Mouse (Mus musculus) heart, postnatal 36 days (tissue): ENCODE measurements around the gene Defb46. TPM values are rescaled to one million over a fixed set of nuclear protein-coding genes. Genes with fewer than 3 reads are reported as not detected.

Experiments used
- DNase-seq, 2 experiments: peaks; one replicate each; pipeline ENCODE4 v3.0.0; 2021 to 2022
- intact Hi-C: fragments of 180-260 bp; cut with DNase I; formaldehyde crosslinking; loops from one replicate; pipeline ENCODE4 v1.15.1; 2025
- total RNA-seq, 2 experiments: library from RNA; stranded (reverse); gene quantifications; 2 replicates each; pipeline ENCODE4 v1.2.3; 2021

The Defb46 gene
- not detected for total RNA-seq

DNA sequence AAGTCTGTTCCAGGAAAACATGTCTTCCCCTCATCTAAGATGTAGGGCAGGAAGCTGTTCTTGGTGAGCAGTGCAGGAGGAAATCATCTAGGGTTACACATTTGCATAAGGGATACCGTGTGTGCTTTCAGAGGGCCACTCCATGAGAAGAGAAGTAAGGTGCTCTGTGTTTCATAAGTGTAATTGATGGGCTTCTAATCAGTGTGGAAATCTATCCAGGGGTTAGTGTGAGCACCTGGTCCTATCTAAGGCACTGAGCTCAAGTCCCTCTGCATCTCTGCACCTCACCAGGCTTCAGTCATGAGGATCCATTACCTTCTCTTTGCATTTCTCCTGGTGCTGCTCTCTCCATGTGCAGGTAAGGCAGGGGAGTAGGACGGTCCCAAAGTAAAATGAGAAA lies at the start of gene Defb46:
Gene Defb46 (plus strand): TSS at position 301 of the 400 bp plus-strand sequence.
- intact Hi-C loops, result no loop called here
- no peak for DNase-seq

DNA sequence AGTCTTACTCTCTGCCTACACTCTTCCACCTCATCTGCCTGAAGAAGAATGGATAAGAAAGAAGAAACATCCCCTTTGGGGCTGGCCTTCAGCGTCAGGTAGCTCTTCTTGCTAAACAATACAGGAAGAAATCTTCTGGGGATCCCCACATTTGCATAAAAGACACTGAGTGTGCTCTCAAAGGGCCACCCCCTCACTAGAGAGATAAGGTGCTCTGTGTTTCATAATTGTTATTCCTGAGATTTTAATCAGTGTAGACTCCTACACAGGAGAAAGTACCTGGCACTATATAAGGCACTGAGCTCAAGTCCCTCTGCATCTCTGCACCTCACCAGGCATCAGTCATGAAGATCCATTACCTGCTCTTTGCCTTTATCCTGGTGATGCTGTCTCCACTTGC lies 14.6 kb upstream of the Defb46 start, which contains the start of gene Defb6:
Gene Defb6 (plus strand): TSS at position 318 of the 400 bp plus-strand sequence.
- DNase-seq, result no peak
- intact Hi-C loops, result no loop called here

DNA sequence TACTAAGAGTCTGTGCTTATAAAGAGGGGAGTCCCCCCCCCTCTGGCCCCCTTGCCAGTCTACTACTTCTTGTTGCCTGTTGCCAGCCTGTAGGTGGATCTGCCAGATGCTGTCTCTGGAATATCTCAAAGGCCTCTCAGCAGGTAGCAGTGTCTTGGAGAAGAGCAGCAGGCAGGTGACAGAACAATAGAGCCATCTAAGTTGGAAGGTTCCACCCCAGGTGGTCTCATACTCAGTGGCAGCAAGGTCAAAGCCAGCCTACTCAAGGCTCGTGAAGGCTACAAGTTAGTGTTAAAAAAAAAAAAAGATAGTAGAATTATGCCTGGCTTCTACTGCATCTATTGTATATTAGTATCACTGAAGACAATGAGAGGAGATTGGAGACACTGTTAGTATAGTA lies 1.6 kb upstream of the Defb46 start:
- intact Hi-C loops, result no loop called here
- no peak for DNase-seq

DNA sequence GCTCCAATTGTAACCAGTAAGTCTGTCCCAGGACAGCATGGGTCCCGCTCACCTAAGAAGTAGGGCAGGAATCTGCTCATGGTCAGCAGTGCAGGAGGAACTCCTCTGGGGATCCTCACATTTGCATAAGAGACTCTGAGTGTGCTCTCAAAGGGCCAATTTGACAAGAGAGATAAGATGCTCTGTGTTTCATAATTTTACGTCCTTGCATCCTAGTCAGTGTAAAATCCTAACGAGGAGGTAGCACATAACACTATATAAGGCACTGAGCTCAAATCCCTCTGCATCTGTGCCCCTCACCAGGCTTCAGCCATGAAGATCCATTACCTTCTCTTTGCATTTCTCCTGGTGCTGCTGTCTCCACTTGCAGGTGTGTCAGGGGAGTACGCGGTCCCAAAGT lies 7.6 kb downstream of the Defb46 start, which contains the start of gene Defb5:
Gene Defb5 (plus strand): TSS at position 301 of the 400 bp plus-strand sequence.
- no peak for DNase-seq
- intact Hi-C loops, result no loop called here

DNA sequence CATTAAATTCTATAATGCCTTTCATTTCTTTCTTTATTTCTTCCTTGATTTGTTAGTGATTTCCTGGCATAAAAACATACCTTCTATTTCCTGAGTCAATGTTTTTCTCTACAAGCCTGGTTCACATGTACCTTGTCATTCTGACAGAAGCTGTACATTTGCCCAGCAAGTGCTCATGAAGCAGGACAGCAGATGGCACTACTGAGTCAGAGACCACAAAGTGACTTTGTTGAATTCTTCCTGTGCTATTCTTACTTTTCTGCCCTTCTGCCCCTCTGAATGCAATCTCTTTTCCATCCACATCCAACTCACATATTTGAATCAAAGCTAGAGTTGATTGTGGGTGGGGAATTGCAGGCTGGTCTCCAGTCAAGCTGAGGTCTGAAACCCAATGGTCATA lies 18.4 kb downstream of the Defb46 start:
- intact Hi-C loops, result no loop called here
- DNase-seq, result no peak

DNA sequence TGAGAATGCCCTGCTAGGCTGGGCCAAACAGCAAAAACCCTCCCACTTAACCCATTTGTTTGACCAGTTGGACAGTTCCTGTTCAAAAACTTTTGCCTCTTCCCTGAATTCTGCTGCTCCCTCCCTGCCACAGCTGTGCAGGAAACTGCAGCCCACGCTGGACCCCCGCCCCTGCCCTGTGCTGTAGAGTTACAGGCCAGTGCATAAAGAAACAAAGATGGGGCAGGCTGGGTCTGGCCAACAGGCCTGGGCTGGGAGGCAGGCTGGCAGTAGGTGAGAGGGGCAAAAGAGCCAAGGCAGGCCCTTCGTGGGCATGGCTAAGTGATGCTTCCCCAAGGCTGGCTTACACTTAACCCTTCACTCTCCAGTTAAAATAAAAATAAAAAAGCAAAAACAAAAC lies 20.0 kb downstream of the Defb46 start:
- intact Hi-C loops, result no loop called here
- DNase-seq, result no peak

Other genes with a start within 250 kb of the Defb46 start
- not detected for gene Defb37, start 248.9 kb upstream of the Defb46 start, total RNA-seq
- gene Defb38, start 213.3 kb upstream of the Defb46 start, total RNA-seq, result not detected
- not detected for gene Defb39, start 175.1 kb upstream of the Defb46 start, total RNA-seq
- not detected for gene Defb12, start 125.1 kb upstream of the Defb46 start, total RNA-seq
- gene Defb34, start 116.2 kb upstream of the Defb46 start, total RNA-seq, result not detected
- not detected for gene Gm45826, start 99.1 kb upstream of the Defb46 start, total RNA-seq
- not detected for gene Defb14, start 45.6 kb upstream of the Defb46 start, total RNA-seq
- gene Defb4, start 41.2 kb upstream of the Defb46 start, total RNA-seq, result not detected
- gene Defb6, start 14.4 kb upstream of the Defb46 start, total RNA-seq, result not detected
- not detected for gene Defb5, start 7.7 kb downstream of the Defb46 start, total RNA-seq
- not detected for gene Defb3, start 53.4 kb downstream of the Defb46 start, total RNA-seq
- gene Defb8, start 207.7 kb downstream of the Defb46 start, total RNA-seq, result not detected